Mouse (Mus musculus): ENCODE measurements at regions not wholly inside any gene's neighbourhood (a gene's known extent, or its start where the extent isn't known, plus 50 kb on each side); places are given as distances from the start of the nearest gene placed in this dataset.

GRCm38 (mm10) chr8:30998657-30999056 lies 2429.9 kb upstream of the 5930422O12Rik start:
- TF ChIP-seq ZNF384 (IDR thresholded peaks at IDR 0.05; ENCODE audit: low read depth, low read length) (no peak), CHD2 (IDR thresholded peaks at IDR 0.05; ENCODE audit: low read depth, low read length) (no peak), HCFC1 (IDR thresholded peaks at IDR 0.05; ENCODE audit: borderline replicate concordance, insufficient read depth, low read length) (no peak), MAFK (IDR thresholded peaks at IDR 0.05; ENCODE audit: insufficient read depth, low read depth, low read length) (no peak), ZC3H11A (IDR thresholded peaks at IDR 0.05; ENCODE audit: borderline replicate concordance, low read depth, low read length) (no peak)
- H3K36me3 ChIP-seq (ENCODE audit: control insufficient read depth, insufficient read depth, low read length, poor library complexity, severe bottlenecking): no peaks in the 10 kb centered on the region
- in situ Hi-C loops (cut with MboI; ENCODE audit: low sequenced_read_pairs in 2 of 2, unreplicated experiment in 2 of 2): no loop called here
- no peaks in the 10 kb centered on the region for H3K9me3 ChIP-seq (ENCODE audit: control insufficient read depth, insufficient read depth, low read depth, low read length)
- no peaks in the 10 kb centered on the region for H3K4me1 ChIP-seq (ENCODE audit: control insufficient read depth in 2 of 2, insufficient read depth in 2 of 2, low read length in 2 of 2, poor library complexity in 1 of 2)
- H3K9ac ChIP-seq (ENCODE audit: insufficient read depth, low read depth, low read length, poor library complexity, severe bottlenecking): no peak overlapping the region
- no peak overlapping the region for H3K27ac ChIP-seq (ENCODE audit: insufficient read depth, low read depth, low read length, poor library complexity, severe bottlenecking)
- DNase-seq (ENCODE audit: low read depth, low spot score): no peak
- H3K4me3 ChIP-seq (ENCODE audit: insufficient read depth in 1 of 2, low read depth in 1 of 2, low read length in 2 of 2, poor library complexity in 1 of 2, severe bottlenecking in 1 of 2): no peak overlapping the region

GRCm38 (mm10) chr8:31000120-31000519 lies 2428.4 kb upstream of the 5930422O12Rik start:
- Histone ChIP-seq H3K4me1 (ENCODE audit: control insufficient read depth in 2 of 2, insufficient read depth in 2 of 2, low read length in 2 of 2, poor library complexity in 1 of 2) (no peaks in the 10 kb centered on the region), H3K4me3 (ENCODE audit: insufficient read depth in 1 of 2, low read depth in 1 of 2, low read length in 2 of 2, poor library complexity in 1 of 2, severe bottlenecking in 1 of 2) (no peak overlapping the region), H3K27ac (ENCODE audit: insufficient read depth, low read depth, low read length, poor library complexity, severe bottlenecking) (no peak overlapping the region), H3K9ac (ENCODE audit: insufficient read depth, low read depth, low read length, poor library complexity, severe bottlenecking) (no peak overlapping the region), H3K36me3 (ENCODE audit: control insufficient read depth, insufficient read depth, low read length, poor library complexity, severe bottlenecking) (no peaks in the 10 kb centered on the region), H3K9me3 (ENCODE audit: control insufficient read depth, insufficient read depth, low read depth, low read length) (no peaks in the 10 kb centered on the region)
- in situ Hi-C loops (cut with MboI; ENCODE audit: low sequenced_read_pairs in 2 of 2, unreplicated experiment in 2 of 2): no loop called here
- no peak for DNase-seq (ENCODE audit: low read depth, low spot score)
- TF ChIP-seq HCFC1 (IDR thresholded peaks at IDR 0.05; ENCODE audit: borderline replicate concordance, insufficient read depth, low read length) (no peak), ZC3H11A (IDR thresholded peaks at IDR 0.05; ENCODE audit: borderline replicate concordance, low read depth, low read length) (no peak), CHD2 (IDR thresholded peaks at IDR 0.05; ENCODE audit: low read depth, low read length) (no peak), MAFK (IDR thresholded peaks at IDR 0.05; ENCODE audit: insufficient read depth, low read depth, low read length) (no peak), ZNF384 (IDR thresholded peaks at IDR 0.05; ENCODE audit: low read depth, low read length) (no peak)

GRCm38 (mm10) chr8:31001980-31002730 lies 2426.4 kb upstream of the 5930422O12Rik start:
- TF ChIP-seq CHD2 (IDR thresholded peaks at IDR 0.05; ENCODE audit: low read depth, low read length): no peak
- no peak for TF ChIP-seq ZC3H11A (IDR thresholded peaks at IDR 0.05; ENCODE audit: borderline replicate concordance, low read depth, low read length)
- no peak overlapping the region for H3K4me3 ChIP-seq (ENCODE audit: insufficient read depth in 1 of 2, low read depth in 1 of 2, low read length in 2 of 2, poor library complexity in 1 of 2, severe bottlenecking in 1 of 2)
- no peaks in the 10 kb centered on the region for H3K4me1 ChIP-seq (ENCODE audit: control insufficient read depth in 2 of 2, insufficient read depth in 2 of 2, low read length in 2 of 2, poor library complexity in 1 of 2)
- in situ Hi-C loops (cut with MboI; ENCODE audit: low sequenced_read_pairs in 2 of 2, unreplicated experiment in 2 of 2): no loop called here
- H3K9me3 ChIP-seq (ENCODE audit: control insufficient read depth, insufficient read depth, low read depth, low read length): no peaks in the 10 kb centered on the region
- no peak overlapping the region for H3K27ac ChIP-seq (ENCODE audit: insufficient read depth, low read depth, low read length, poor library complexity, severe bottlenecking)
- no peak for DNase-seq (ENCODE audit: low read depth, low spot score)
- no peak overlapping the region for H3K9ac ChIP-seq (ENCODE audit: insufficient read depth, low read depth, low read length, poor library complexity, severe bottlenecking)
- H3K36me3 ChIP-seq (ENCODE audit: control insufficient read depth, insufficient read depth, low read length, poor library complexity, severe bottlenecking): no peaks in the 10 kb centered on the region

GRCm38 (mm10) chr8:31008309-31008708 lies 2420.2 kb upstream of the 5930422O12Rik start:
- TF ChIP-seq ZNF384 (IDR thresholded peaks at IDR 0.05; ENCODE audit: low read depth, low read length) (no peak), HCFC1 (IDR thresholded peaks at IDR 0.05; ENCODE audit: borderline replicate concordance, insufficient read depth, low read length) (no peak), CHD2 (IDR thresholded peaks at IDR 0.05; ENCODE audit: low read depth, low read length) (no peak), MAFK (IDR thresholded peaks at IDR 0.05; ENCODE audit: insufficient read depth, low read depth, low read length) (no peak), ZC3H11A (IDR thresholded peaks at IDR 0.05; ENCODE audit: borderline replicate concordance, low read depth, low read length) (no peak)
- H3K9me3 ChIP-seq (ENCODE audit: control insufficient read depth, insufficient read depth, low read depth, low read length): no peaks in the 10 kb centered on the region
- no peak overlapping the region for H3K27ac ChIP-seq (ENCODE audit: insufficient read depth, low read depth, low read length, poor library complexity, severe bottlenecking)
- no peak overlapping the region for H3K4me3 ChIP-seq (ENCODE audit: insufficient read depth in 1 of 2, low read depth in 1 of 2, low read length in 2 of 2, poor library complexity in 1 of 2, severe bottlenecking in 1 of 2)
- H3K36me3 ChIP-seq (ENCODE audit: control insufficient read depth, insufficient read depth, low read length, poor library complexity, severe bottlenecking): no peaks in the 10 kb centered on the region
- in situ Hi-C loops (cut with MboI; ENCODE audit: low sequenced_read_pairs in 2 of 2, unreplicated experiment in 2 of 2): no loop called here
- DNase-seq (ENCODE audit: low read depth, low spot score): no peak
- no peak overlapping the region for H3K9ac ChIP-seq (ENCODE audit: insufficient read depth, low read depth, low read length, poor library complexity, severe bottlenecking)
- H3K4me1 ChIP-seq (ENCODE audit: control insufficient read depth in 2 of 2, insufficient read depth in 2 of 2, low read length in 2 of 2, poor library complexity in 1 of 2): peaks cover 0 to 6% of the 10 kb centered on the region in 2 experiments; a peak in 2 of 4 replicates

Measured in ES-E14 (cell line).